Mouse (Mus musculus): ENCODE data around the gene Itprip.

Itprip gene

GRCm38 (mm10) chr19:47885191-47885743 lies 33.8 kb downstream of the Itprip start:
- no peak for DNase-seq (ENCODE audit: low spot score)

DNA sequence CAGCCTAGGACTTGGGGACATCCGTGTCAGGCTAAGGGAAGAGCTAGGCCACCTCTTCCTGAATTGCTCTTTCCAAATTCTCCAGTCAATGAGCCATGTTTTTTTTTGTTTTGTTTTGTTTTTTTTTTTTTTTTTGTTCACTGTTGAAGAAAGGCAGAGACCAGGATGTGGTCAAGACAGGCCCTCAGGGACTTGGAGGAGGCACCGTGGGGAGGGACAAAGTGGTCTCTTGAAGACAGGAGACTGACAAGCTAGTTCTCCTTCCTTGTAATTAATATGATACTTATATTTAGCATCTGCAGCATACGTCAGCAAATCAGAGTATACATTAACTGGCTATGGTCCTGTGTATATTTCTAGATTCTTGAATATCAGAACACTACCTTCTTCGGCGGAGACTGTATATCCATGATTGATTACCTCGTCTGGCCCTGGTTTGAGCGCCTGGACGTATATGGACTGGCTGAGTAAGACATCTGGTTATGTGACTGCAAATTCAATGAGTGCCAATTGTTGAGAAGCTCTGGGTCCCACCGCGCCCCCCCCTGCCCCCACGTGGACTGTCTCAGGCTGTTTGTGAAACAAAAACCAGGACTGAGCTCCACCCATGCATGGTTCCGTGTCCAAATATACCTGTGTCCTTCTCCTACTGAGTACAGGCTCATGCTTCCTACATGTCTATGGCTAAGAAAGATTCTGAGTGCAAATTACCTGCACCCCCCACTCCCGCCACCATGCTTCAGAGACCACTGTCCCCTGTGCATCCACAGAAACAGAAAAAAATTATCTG lies 34.6 kb downstream of the Itprip start:
- no peak for DNase-seq (ENCODE audit: low spot score)

DNA sequence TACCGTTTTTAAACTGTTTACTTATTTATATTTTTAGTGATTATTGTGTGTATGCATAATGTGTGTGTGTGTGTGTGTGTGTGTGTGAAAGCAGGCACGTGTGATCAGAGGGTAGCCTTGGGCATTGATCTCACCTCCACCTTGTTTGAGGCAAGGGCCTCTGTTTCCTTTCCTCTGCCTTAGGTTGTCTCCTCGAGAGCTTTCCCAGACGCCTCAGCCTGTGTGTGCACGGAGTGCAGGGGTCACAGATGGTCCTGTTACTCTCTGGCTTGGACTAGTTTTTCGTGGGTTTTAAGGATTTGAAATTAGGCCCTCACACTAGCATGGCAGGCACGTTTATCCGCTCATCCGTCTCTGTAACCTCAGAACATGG lies 36.2 kb downstream of the Itprip start:
- no peak for DNase-seq (ENCODE audit: low spot score)

GRCm38 (mm10) chr19:47882151-47882881 lies 36.8 kb downstream of the Itprip start:
- no peak for DNase-seq (ENCODE audit: low spot score)

DNA sequence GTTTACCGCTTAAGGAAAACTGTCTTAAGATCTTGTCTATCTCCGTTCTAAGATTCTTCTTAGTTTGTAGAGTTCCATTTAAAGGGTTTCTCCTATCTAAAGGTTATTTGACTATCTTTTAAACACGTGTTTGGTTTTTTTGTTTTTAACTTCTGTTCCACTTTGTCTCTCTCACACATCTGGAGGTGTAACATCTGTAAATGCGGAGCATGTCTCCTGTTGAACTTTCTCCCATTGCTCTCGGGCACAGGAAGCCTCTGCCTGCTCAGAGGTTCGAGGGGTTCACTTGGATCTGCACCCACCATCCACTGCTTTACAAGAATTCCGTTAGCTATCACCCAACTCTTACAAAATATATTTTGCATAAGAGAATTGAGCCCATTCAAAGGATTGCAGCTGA lies 37.6 kb downstream of the Itprip start:
- DNase-seq (ENCODE audit: low spot score) = no peak

- no peak for DNase-seq (ENCODE audit: low spot score)
Measured at GRCm38 (mm10) chr19:47876252-47876651, 42.8 kb downstream of the Itprip start.

GRCm38 (mm10) chr19:47871515-47871914 lies 47.6 kb downstream of the Itprip start:
- DNase-seq (ENCODE audit: low spot score) = no peak

- DNase-seq (ENCODE audit: low spot score) = no peak
Measured at GRCm38 (mm10) chr19:47870102-47870666, 48.9 kb downstream of the Itprip start.

DNA sequence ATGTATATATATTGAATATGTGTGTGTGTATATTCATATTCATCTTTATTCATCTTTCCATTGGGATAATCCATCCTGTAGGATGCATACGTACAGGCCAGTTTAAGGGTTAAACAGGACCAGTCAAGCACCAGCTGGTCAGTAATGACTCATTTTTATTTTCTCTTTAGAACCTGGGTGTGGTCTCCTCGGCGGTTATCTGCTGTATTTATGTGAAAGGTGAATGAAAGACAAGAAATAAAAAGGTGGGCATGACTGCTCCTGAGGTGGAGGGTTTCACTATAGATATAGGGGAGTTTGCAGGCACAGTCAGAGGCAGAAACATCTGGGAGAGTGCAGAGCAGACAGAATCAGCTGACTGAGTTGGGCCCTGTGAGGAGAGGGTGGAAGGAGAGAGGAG lies 49.6 kb downstream of the Itprip start:
- DNase-seq (ENCODE audit: low spot score) = no peak

DNA sequence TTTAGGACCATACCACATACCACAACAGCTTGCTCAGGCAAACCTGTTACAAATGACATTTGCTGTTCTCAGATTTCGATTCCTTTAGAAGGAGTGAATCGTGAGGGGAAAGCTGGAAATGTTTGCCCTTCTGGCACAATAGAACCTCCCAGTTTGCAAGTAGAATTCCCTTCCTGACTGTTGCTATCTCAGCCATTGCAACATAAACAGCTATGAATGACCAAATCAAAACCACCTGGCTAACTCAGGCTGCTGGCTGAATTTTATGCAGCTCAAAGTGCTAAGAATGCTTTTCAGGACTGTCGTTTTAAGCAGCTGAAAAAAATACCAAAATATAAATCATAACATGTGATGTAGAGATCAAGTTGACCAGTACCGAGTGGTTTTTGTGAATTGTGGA lies 50.1 kb downstream of the Itprip start:
- DNase-seq (ENCODE audit: low spot score) = no peak

DNA sequence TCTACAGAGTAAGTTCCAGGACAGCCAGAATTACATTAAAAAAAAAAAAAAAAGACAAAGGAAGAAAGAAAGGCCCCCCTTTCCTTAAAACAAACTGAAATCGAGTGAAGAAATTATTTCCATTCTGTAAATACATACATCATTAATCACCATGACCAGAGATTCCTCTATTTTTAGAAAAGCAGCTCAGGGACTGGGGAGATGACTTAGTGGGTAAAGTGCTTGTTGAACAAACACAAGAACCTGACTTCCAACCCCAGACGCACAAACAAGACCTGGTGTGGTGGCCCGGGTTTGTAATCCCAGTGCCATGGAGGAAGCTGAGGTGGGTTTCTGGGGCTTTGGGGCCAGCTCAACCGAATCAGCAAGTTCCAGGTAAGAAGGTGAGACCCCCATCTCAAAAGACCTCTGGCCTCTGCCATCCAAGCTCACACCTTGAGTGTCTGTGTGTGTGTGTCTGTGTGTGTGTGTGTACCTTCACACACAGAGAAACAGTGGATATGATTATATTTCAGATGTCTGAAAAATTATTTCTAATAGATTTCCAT lies 51.4 kb downstream of the Itprip start:
- no peak for DNase-seq (ENCODE audit: low spot score)

DNA sequence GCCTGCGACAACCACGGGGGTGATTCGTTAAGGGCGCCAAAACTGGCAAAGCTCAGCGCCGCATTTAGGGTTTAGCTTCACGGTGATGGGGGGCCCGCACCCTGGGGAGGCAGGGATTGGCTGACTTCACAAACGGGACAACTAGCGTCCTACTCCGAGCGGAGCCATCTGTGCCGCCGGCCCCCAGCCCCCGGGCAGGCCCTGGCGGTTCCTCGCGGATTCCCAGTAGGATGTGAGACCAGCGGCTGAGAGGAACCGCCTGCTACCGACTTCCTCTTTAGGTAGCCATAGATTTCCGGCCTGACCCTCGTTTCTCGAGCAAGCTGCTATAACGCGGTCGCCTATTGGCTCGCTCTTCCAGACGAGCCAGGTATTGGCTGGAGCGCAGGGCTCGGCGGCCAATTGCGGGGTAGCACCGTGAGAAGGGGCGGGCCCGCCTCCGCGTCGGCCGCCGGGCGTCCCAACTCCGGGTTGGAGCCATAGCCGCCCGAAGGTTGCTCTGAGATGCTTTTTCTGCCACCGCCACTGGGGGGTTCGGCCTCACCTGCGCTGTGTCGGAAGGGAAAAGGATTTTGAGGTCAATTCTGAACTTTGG lies 53.6 kb downstream of the Itprip start, which contains the start of gene Gsto2:
Gene Gsto2, plus strand, starts transcription at position 182 of the 595 bp plus-strand sequence.
- DNase-seq (ENCODE audit: low spot score) = peak; percentile 71

GRCm38 (mm10) chr19:47864721-47865120 lies 54.4 kb downstream of the Itprip start:
- DNase-seq (ENCODE audit: low spot score) = no peak

DNA sequence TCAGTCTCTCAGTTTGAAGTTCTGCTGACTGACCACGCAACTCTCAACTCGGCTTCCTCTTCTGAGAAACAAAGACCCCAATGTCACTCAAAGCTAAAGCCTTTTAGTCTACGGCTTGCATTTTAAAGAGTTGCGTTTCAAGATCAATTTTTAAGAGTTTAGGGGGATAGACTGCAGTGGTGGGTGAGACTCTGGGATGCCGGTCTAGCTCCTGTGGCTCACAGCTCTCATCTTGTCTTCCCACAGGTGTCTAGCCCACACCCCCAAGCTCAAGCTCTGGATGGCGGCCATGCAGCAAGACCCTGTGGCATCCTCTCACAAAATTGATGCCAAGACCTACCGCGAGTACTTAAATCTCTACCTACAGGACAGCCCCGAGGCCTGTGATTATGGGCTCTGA lies 55.0 kb downstream of the Itprip start:
- no peak for DNase-seq (ENCODE audit: low spot score)

GRCm38 (mm10) chr19:47862581-47862980 lies 56.5 kb downstream of the Itprip start:
- DNase-seq (ENCODE audit: low spot score) = no peak

- DNase-seq (ENCODE audit: low spot score) = no peak
Measured at GRCm38 (mm10) chr19:47859180-47859579, 59.9 kb downstream of the Itprip start.

- no peak for DNase-seq (ENCODE audit: low spot score)
Measured at GRCm38 (mm10) chr19:47857957-47858942, 60.8 kb downstream of the Itprip start.

GRCm38 (mm10) chr19:47854796-47855783 lies 64.0 kb downstream of the Itprip start, which contains the start of gene Gsto1:
TSS of gene Gsto1 (plus strand) at chr19:47854970.
- DNase-seq (ENCODE audit: low spot score) = peak; percentile 74
